Mouse (Mus musculus): ENCODE data around the gene Tifa.

DNA sequence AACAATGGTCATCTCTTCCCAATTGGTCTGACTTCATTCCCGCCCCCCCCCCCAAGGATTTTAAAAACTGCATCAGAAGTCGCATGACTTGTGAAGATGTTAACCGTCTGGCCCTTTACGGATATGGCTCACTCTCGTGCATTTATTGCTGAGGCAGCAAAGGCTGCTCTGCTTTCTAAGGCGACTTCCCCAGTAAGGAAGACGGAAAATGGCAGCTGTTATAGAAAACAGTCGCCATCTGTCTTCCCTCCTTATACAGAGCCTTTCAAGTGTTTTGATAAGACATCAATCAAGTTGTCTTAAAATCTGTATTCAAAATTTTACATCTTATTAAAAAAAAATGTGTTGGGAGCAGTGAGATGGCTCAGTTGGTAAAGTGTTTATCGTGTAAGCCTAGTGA is 63.1 kb downstream of the Tifa start:
- TF ChIP-seq CTCF (IDR thresholded peaks at IDR 0.05; ENCODE audit: control insufficient read depth, insufficient read depth, insufficient read length): no peak
- no peak for TF ChIP-seq CEBPB (IDR thresholded peaks at IDR 0.05; ENCODE audit: low read depth)
